Mouse (Mus musculus) neutrophil, adult 5-6 weeks (primary cell): ENCODE results near the gene Ccdc162. TPM values are rescaled to one million over a fixed set of nuclear protein-coding genes. Genes with fewer than 3 reads are reported as not detected.

Experiments
- ATAC-seq: fragments of 151-379, 151-347 bp; 2 replicates; pipeline ENCODE4 v1.8.0; 2017; ENCODE audit warnings: mild to moderate bottlenecking, moderate TSS enrichment; ENCODE audit not compliant: insufficient number of reproducible peaks, poor library complexity, low FRiP score, severe bottlenecking; ENCODE audit errors: extremely low read depth
- total RNA-seq: library from RNA; stranded (forward); fragments of 200-1000 nt; gene quantifications from 2 replicates; pipeline ENCODE4 v1.2.3, GENCODE M21; 2017

Ccdc162 gene
- total RNA-seq, 1 experiment from 2014 or later = 0.23 TPM

DNA sequence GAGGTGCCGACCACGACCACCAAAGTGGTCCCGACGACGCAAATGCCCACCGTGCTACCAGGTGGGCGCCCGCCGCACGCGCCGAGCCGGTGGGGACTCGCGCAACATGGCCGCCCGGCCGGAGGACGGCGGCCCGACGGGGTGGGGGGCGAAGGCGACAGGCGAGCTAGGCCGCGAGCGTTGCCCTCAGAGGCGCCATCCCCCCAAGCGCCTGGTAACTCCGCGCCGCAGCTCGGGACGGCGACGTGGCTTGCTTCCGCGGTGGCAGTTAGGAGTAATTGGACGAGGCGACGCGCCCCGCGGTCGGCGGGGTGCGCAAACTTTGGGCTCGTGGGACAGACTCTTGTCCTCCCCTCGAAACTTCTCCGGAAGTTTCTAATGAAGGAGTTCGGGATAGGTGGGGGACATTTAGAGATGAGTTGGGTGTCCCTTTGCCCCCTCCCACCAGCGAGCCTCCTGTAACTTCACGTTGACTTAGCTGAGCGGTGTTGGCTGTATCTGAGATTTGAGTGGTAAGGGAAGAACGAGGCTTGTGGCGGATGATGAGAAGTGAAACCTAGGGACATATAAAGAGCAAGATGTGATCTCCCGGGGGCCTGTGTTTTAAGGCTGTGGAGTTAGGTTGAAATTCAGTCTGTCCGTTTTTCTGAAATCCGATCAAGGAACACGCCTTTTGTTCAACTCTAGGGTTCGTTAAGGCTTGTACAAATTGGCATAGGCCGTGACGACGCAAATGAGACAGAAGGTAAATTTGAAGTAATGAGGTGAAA, 196.6 kb downstream of the Ccdc162 start:
- ATAC-seq = no peak

DNA sequence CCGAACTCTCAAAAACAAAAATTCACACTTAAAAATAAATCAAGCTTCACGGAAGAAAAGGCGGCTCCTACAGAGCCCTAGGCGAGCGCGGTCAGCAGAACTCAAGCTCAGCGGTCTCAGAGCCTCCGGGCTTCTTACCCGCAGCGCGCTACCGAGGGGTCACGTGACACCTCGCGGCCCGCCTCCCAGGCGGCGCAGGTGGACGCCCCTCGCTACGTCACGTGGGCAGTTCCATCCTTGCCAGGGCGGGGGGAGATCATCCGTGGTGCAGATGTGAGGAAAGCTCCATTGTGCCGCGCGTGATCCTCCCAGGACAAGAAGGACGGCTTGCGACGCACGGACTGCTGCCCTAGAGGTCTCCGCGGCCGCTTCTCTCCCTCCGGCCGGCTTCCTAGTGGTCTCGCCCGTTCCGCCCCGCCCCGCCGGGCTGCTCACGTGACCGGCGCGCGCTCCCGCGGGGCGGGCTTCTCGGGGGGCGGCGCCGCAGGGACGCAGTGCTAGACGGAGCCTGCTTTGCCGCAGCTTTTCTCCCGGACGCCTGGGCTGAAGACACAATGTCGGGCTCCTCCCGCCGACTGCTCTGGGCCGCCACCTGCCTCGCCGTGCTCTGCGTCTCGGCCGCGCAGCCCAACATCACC, 197.3 kb downstream of the Ccdc162 start, which contains the start of gene Cd164:
Gene Cd164, plus strand, starts transcription at position 434 of the 638 bp plus-strand sequence.
- peak; percentile 66 for ATAC-seq

DNA sequence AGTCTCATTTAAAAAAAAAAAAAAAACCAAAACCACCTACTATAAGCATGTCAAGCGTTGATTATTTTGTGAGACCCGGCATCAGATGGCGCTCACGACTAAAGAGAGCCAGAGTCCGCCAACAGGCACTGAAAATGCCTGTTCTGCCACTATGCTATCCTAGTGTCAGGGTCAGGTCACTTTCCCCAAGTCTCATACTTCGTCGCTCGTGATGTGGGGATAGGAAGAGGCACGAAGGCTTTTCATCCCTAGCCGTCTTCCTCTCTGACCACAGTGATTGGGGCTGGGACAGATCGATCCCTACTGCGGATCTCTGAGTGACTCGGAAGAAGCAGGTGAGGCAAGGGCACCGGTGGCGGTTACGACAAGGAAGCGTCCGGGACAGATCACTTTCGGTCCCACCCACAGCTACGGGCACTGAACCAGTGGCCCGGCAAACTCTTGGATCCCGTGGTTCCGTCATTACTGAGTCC, 197.9 kb downstream of the Ccdc162 start:
- ATAC-seq = peak; percentile 61

- ATAC-seq = no peak
These were observed 201.5 kb downstream of the Ccdc162 start for GRCm38 (mm10) chr10:41514921-41515320.

- ATAC-seq = no peak
These were observed 202.1 kb downstream of the Ccdc162 start for GRCm38 (mm10) chr10:41514301-41514700.

DNA sequence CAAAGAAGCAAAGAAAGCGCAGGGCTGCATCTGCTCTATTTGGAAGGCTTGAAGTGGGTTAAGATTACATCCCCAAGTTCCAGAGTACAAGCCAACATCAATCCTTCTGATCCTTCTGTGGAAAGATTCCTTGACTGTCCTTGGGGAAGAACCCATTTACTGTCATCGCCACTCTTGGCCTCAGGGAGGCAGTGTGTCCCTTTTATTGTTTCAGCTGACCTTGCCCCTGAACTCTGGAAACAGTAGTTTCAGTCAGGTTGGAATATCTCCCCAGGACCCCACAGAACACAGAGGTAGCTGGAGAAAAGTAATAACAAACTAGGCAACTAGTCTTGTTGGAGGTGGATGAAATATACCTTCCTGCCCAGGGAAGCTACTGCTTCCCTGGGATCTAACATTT, 207.3 kb downstream of the Ccdc162 start:
- ATAC-seq = peak; percentile 52; the same call in 1 of the 2 replicates

DNA sequence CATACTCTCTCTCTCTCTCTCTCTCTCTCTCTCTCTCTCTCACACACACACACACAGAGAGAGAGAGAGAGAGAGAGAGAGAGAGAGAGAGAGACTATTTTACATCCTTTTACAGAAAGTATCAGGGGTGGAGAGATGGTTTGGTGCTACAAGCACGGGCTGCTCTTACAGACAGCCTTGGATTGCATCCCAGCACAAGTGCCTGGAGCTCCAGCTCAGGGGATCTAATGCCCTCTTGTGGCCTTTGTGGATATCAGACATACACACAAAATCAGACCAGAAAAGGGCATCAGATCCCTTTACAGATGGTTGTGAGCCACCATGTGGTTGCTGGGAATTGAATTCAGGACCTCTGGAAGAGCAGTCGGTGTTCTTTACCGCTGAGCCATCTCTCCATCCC, 211.0 kb downstream of the Ccdc162 start:
- peak; percentile 88 for ATAC-seq

- ATAC-seq = no peak
These were observed 211.4 kb downstream of the Ccdc162 start for GRCm38 (mm10) chr10:41504996-41505395.

DNA sequence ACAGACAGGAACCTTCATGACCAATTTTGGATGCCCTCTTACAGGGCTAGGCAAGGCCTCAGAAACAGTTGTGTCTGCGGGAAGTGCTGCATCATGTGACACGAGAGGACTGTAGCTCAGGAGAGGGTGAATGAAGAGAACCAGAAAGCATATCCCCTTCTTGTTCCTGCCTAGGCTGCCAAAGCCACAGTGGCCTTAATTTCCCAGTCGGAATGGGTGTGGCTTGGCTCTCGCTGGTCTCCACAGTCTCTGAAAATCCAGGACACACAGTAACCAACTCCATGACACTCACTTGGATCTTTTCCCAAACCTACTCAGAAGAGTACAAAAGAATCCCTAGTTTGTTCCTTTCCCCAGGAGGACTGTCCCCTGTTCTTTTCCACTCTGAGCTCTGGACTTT, 215.5 kb downstream of the Ccdc162 start:
- no peak for ATAC-seq

- no peak for ATAC-seq
These were observed 225.3 kb downstream of the Ccdc162 start for GRCm38 (mm10) chr10:41491111-41491510.

GRCm38 (mm10) chr10:41490518-41490873, 225.9 kb downstream of the Ccdc162 start:
- ATAC-seq = no peak

DNA sequence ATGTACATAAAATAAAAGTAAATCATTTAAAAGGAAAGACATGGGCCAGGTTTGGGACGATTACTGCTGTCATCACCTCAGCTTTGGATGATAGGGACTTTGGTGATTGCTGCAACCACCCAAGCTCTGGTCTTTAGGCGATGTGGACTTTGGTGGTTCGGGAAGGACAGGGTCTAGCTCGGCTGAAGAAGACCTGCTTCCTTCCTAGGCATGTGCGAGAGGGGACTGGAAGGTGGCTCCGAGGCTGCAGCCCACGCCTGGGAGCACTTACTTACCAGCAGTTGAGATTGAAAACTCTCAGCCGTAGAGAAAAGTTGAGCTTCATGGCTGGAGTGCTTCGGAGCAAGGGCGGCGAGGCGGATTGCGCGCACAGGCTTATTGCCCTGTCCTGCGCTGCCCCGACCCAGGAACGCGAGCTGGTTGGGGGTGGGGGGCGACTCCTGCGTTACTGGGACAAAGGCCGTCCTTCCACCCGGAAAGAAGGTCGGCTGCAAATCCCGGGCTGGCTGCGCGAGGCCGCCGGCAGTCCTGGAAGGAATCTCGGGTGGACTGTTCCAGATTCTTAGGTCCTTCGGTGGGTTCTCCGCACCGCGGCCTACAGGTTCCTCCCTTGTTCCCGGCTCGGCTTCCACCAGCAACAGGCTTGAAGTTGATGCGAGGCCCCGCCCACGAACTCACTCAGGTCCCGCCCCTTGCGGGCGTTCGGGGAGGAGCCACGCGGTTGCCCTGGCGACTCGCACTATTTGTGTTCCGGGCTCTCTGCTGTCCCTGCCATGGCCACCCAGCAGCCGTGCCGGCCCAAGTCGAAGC, 226.5 kb downstream of the Ccdc162 start, which contains the start of the genes Smpd2 and Ppil6:
Gene Smpd2, minus strand, starts transcription at position 662 of the 810 bp plus-strand sequence.
Gene Ppil6, plus strand, starts transcription at position 732 of the 810 bp plus-strand sequence.
- ATAC-seq = peak; percentile 93

DNA sequence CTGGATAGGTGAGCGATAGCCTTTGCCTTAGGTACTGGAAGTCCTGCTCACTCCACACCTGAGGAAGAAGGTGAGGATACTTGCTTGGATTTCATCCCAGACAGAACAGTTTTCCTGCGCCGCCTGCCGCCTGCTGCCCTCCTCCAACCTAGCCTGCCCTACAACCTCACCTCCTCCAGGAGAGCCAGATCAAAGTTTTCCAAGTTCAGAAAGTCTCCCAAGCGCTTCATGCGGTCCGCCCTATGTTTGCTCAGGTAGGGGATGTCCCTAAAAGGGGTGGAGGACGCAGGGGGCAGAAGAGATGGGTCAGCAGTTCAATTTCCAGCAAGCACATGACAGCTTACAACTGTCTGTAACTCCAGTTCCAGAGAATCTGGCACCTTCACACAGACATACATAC, 227.1 kb downstream of the Ccdc162 start:
- ATAC-seq = no peak

GRCm38 (mm10) chr10:41488877-41489276, 227.6 kb downstream of the Ccdc162 start:
- no peak for ATAC-seq

Other genes with a start within 250 kb of the Ccdc162 start
- 255 and 263 TPM in 2 replicates for gene Mical1, start 240.3 kb downstream of the Ccdc162 start, total RNA-seq
- gene Smpd2, start 226.3 kb downstream of the Ccdc162 start, total RNA-seq = 24.4 and 25.5 TPM in 2 replicates
- gene Ppil6, start 226.2 kb downstream of the Ccdc162 start, total RNA-seq = not detected in 2 replicates
- 137 and 155 TPM in 2 replicates for gene Cd164, start 197.2 kb downstream of the Ccdc162 start, total RNA-seq
- gene Cep57l1, start 93.2 kb upstream of the Ccdc162 start, total RNA-seq = 10.7 and 13.8 TPM in 2 replicates
- 76.1 and 79.8 TPM in 2 replicates for gene Sesn1, start 93.3 kb upstream of the Ccdc162 start, total RNA-seq